Mouse (Mus musculus): ENCODE data around the gene Atp13a3.
"Not testable (repeated sequence)": the region's sequence is repeated elsewhere in the genome, so short reads cannot be mapped to it uniquely, and the experiment has no call there.

Gene Atp13a3

GRCm38 (mm10) chr16:30412680-30413079 lies 6.9 kb upstream of the Atp13a3 start:
- no peak for DNase-seq (ENCODE audit: low read depth, low spot score)

GRCm38 (mm10) chr16:30410914-30411313 lies 5.1 kb upstream of the Atp13a3 start:
- DNase-seq (ENCODE audit: low read depth, low spot score), result no peak

GRCm38 (mm10) chr16:30407513-30407912 lies 1.7 kb upstream of the Atp13a3 start:
- DNase-seq (ENCODE audit: low read depth, low spot score), result no peak

- DNase-seq (ENCODE audit: low read depth, low spot score), result no peak
Observed at GRCm38 (mm10) chr16:30403528-30403927, 2.2 kb downstream of the Atp13a3 start.

GRCm38 (mm10) chr16:30397127-30398057 lies 8.4 kb downstream of the Atp13a3 start:
- no peak for DNase-seq (ENCODE audit: low read depth, low spot score)

- DNase-seq (ENCODE audit: low read depth, low spot score), result no peak
Observed at GRCm38 (mm10) chr16:30395136-30395535, 10.6 kb downstream of the Atp13a3 start.

GRCm38 (mm10) chr16:30390650-30391340 lies 15.0 kb downstream of the Atp13a3 start:
- no peak for DNase-seq (ENCODE audit: low read depth, low spot score)

- no peak for DNase-seq (ENCODE audit: low read depth, low spot score)
Observed at GRCm38 (mm10) chr16:30389831-30390649, 15.7 kb downstream of the Atp13a3 start.

- peak; percentile 35 for DNase-seq (ENCODE audit: low read depth, low spot score)
Observed at GRCm38 (mm10) chr16:30389210-30389684, 16.5 kb downstream of the Atp13a3 start.

GRCm38 (mm10) chr16:30388522-30389209 lies 17.1 kb downstream of the Atp13a3 start:
- DNase-seq (ENCODE audit: low read depth, low spot score), result peak; percentile 86

- no peak for DNase-seq (ENCODE audit: low read depth, low spot score)
Observed at GRCm38 (mm10) chr16:30387871-30388460, 17.8 kb downstream of the Atp13a3 start.

- no peak for DNase-seq (ENCODE audit: low read depth, low spot score)
Observed at GRCm38 (mm10) chr16:30386911-30387439, 18.8 kb downstream of the Atp13a3 start.

- no peak for DNase-seq (ENCODE audit: low read depth, low spot score)
Observed at GRCm38 (mm10) chr16:30385531-30385930, 20.2 kb downstream of the Atp13a3 start.

- no peak for DNase-seq (ENCODE audit: low read depth, low spot score)
Observed at GRCm38 (mm10) chr16:30376237-30376636, 29.5 kb downstream of the Atp13a3 start.

GRCm38 (mm10) chr16:30374927-30375326 lies 30.8 kb downstream of the Atp13a3 start:
- DNase-seq (ENCODE audit: low read depth, low spot score), result no peak

GRCm38 (mm10) chr16:30374266-30374665 lies 31.5 kb downstream of the Atp13a3 start:
- peak; percentile 38 for DNase-seq (ENCODE audit: low read depth, low spot score)

- not testable (repeated sequence) for DNase-seq (ENCODE audit: low read depth, low spot score)
Observed at GRCm38 (mm10) chr16:30373286-30373685, 32.5 kb downstream of the Atp13a3 start.

- no peak for DNase-seq (ENCODE audit: low read depth, low spot score)
Observed at GRCm38 (mm10) chr16:30367395-30367794, 38.4 kb downstream of the Atp13a3 start.

GRCm38 (mm10) chr16:30364604-30365003 lies 41.2 kb downstream of the Atp13a3 start:
- DNase-seq (ENCODE audit: low read depth, low spot score), result no peak

GRCm38 (mm10) chr16:30362528-30362927 lies 43.2 kb downstream of the Atp13a3 start:
- no peak for DNase-seq (ENCODE audit: low read depth, low spot score)

All from embryo, embryonic 11.5 days (tissue).